Mouse (Mus musculus): ENCODE results near the gene Glcci1. TPM values are rescaled to one million over a fixed set of nuclear protein-coding genes. Genes with fewer than 3 reads are reported as not detected.

Glcci1 gene
- polyA plus RNA-seq, 1 experiment from 2014 or later, result 6.2 TPM

GRCm38 (mm10) chr6:8630531-8630930, 121.1 kb downstream of the Glcci1 start:
- Histone ChIP-seq H3K4me2 (ENCODE audit: low read depth, low read length) (no peak overlapping the region), H3K27ac (ENCODE audit: low read length) (no peak overlapping the region), H3K4me3 (ENCODE audit: low read length) (no peak overlapping the region), H3K9ac (ENCODE audit: low read length) (no peak overlapping the region), H3K27me3 (ENCODE audit: control insufficient read depth, insufficient read depth, low read depth, low read length) (no peaks in the 10 kb centered on the region), H3K9me3 (ENCODE audit: control insufficient read depth, low read length) (no peaks in the 10 kb centered on the region), H3K4me1 (replicated peaks; ENCODE audit: control insufficient read depth, insufficient read depth, low read length) (no peaks in the 10 kb centered on the region), H3K36me3 (ENCODE audit: control insufficient read depth, insufficient read depth, low read length) (no peaks in the 10 kb centered on the region)
- 64% methylated on average over 7 of the region's 7 CpGs for WGBS
- no peak for ATAC-seq (ENCODE audit: low read depth)

DNA sequence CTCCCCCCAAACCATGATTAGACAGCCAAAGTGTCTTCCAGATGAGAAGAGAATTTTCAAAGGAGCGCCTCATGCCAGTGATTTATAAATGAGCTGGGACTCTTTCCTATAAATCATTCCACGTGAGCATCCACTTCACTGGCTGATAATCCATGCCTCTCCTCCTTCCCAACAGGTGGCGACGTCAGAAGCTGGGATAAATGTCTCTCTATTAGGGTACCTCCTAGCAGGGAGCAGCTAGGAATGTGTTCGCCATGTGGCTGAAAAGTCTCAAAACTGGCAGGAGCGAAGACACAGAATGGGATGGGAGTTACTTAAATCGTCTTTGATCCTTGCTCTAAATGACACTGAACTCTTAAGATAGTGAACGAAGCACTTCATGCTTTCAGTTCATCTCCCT, 122.0 kb downstream of the Glcci1 start:
- Histone ChIP-seq H3K4me2 (ENCODE audit: low read depth, low read length) (no peak overlapping the region), H3K27me3 (ENCODE audit: control insufficient read depth, insufficient read depth, low read depth, low read length) (no peaks in the 10 kb centered on the region), H3K9me3 (ENCODE audit: control insufficient read depth, low read length) (no peaks in the 10 kb centered on the region), H3K4me3 (ENCODE audit: low read length) (no peak overlapping the region), H3K27ac (ENCODE audit: low read length) (no peak overlapping the region), H3K9ac (ENCODE audit: low read length) (no peak overlapping the region), H3K36me3 (ENCODE audit: control insufficient read depth, insufficient read depth, low read length) (no peaks in the 10 kb centered on the region), H3K4me1 (replicated peaks; ENCODE audit: control insufficient read depth, insufficient read depth, low read length) (no peaks in the 10 kb centered on the region)
- no peak for ATAC-seq (ENCODE audit: low read depth)
- WGBS, result 78% methylated on average over 8 of the region's 8 CpGs

- no peak for ATAC-seq (ENCODE audit: low read depth)
- Histone ChIP-seq H3K4me3 (ENCODE audit: low read length) (no peak overlapping the region), H3K9me3 (ENCODE audit: control insufficient read depth, low read length) (no peaks in the 10 kb centered on the region), H3K36me3 (ENCODE audit: control insufficient read depth, insufficient read depth, low read length) (no peaks in the 10 kb centered on the region), H3K27me3 (ENCODE audit: control insufficient read depth, insufficient read depth, low read depth, low read length) (no peaks in the 10 kb centered on the region), H3K27ac (ENCODE audit: low read length) (no peak overlapping the region), H3K4me2 (ENCODE audit: low read depth, low read length) (no peak overlapping the region), H3K9ac (ENCODE audit: low read length) (no peak overlapping the region), H3K4me1 (replicated peaks; ENCODE audit: control insufficient read depth, insufficient read depth, low read length) (no peaks in the 10 kb centered on the region)
- 40% methylated on average over 5 of the region's 5 CpGs for WGBS
Measured at GRCm38 (mm10) chr6:8631986-8632632, 122.7 kb downstream of the Glcci1 start.

DNA sequence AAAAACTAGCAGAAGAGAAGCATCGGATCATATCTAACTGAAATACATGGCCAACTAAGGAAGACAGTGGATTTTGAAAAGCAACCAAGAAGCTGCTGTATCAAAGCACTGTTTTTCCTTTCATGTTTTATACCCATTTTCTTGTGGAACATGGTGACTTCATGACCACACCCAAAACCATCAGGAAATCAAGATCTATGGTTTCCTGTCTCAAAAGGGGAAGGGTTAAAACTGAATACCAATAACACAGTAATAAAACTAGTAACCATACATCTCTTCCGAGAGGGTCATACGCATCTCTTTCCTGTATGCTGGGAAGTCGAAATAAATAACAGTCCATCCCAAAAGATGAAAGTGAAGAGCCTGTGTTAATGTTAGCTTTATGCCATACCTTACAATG, 123.3 kb downstream of the Glcci1 start:
- Histone ChIP-seq H3K9me3 (ENCODE audit: control insufficient read depth, low read length) (no peaks in the 10 kb centered on the region), H3K4me3 (ENCODE audit: low read length) (no peak overlapping the region), H3K27ac (ENCODE audit: low read length) (no peak overlapping the region), H3K4me1 (replicated peaks; ENCODE audit: control insufficient read depth, insufficient read depth, low read length) (no peaks in the 10 kb centered on the region), H3K9ac (ENCODE audit: low read length) (no peak overlapping the region), H3K27me3 (ENCODE audit: control insufficient read depth, insufficient read depth, low read depth, low read length) (no peaks in the 10 kb centered on the region), H3K36me3 (ENCODE audit: control insufficient read depth, insufficient read depth, low read length) (no peaks in the 10 kb centered on the region), H3K4me2 (ENCODE audit: low read depth, low read length) (no peak overlapping the region)
- no peak for ATAC-seq (ENCODE audit: low read depth)
- WGBS, result 87% methylated on average over 4 of the region's 4 CpGs

GRCm38 (mm10) chr6:8638122-8638521, 128.7 kb downstream of the Glcci1 start:
- no peaks in the 10 kb centered on the region for H3K27me3 ChIP-seq (ENCODE audit: control insufficient read depth, insufficient read depth, low read depth, low read length)
- no peak overlapping the region for H3K4me2 ChIP-seq (ENCODE audit: low read depth, low read length)
- H3K27ac ChIP-seq (ENCODE audit: low read length), result no peak overlapping the region
- no peaks in the 10 kb centered on the region for H3K36me3 ChIP-seq (ENCODE audit: control insufficient read depth, insufficient read depth, low read length)
- H3K4me1 ChIP-seq (replicated peaks; ENCODE audit: control insufficient read depth, insufficient read depth, low read length), result no peaks in the 10 kb centered on the region
- H3K4me3 ChIP-seq (ENCODE audit: low read length), result no peak overlapping the region
- H3K9me3 ChIP-seq (ENCODE audit: control insufficient read depth, low read length), result no peaks in the 10 kb centered on the region
- 84% methylated on average over 4 of the region's 4 CpGs for WGBS
- ATAC-seq (ENCODE audit: low read depth), result no peak
- no peak overlapping the region for H3K9ac ChIP-seq (ENCODE audit: low read length)

DNA sequence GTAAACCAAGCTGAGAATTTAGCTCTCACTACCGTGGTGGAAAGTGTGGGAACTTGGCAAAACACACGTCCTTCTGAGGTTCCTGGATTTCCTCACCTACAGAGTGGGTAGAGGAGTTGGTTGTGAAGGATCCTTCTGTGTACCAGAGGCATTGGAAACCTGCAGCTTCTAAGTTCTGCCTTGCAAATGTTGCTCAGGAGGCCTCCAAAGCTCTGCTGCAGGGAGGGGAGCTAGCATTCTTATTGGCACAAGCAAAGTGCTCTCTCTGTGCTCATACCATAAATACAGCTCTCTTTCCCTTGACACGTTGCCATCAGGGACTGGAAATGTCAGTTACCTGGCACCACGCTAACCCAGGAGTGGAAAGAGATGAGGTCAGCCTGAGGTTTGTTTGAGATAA, 129.5 kb downstream of the Glcci1 start:
- Histone ChIP-seq H3K4me1 (replicated peaks; ENCODE audit: control insufficient read depth, insufficient read depth, low read length) (no peaks in the 10 kb centered on the region), H3K9me3 (ENCODE audit: control insufficient read depth, low read length) (no peaks in the 10 kb centered on the region), H3K4me3 (ENCODE audit: low read length) (no peak overlapping the region), H3K9ac (ENCODE audit: low read length) (no peak overlapping the region), H3K27me3 (ENCODE audit: control insufficient read depth, insufficient read depth, low read depth, low read length) (no peaks in the 10 kb centered on the region), H3K27ac (ENCODE audit: low read length) (no peak overlapping the region), H3K4me2 (ENCODE audit: low read depth, low read length) (no peak overlapping the region), H3K36me3 (ENCODE audit: control insufficient read depth, insufficient read depth, low read length) (no peaks in the 10 kb centered on the region)
- WGBS, result 69% methylated on average over 4 of the region's 4 CpGs
- no peak for ATAC-seq (ENCODE audit: low read depth)

- no peak overlapping the region for H3K4me3 ChIP-seq (ENCODE audit: low read length)
- H3K4me1 ChIP-seq (replicated peaks; ENCODE audit: control insufficient read depth, insufficient read depth, low read length), result no peaks in the 10 kb centered on the region
- H3K27ac ChIP-seq (ENCODE audit: low read length), result no peak overlapping the region
- H3K27me3 ChIP-seq (ENCODE audit: control insufficient read depth, insufficient read depth, low read depth, low read length), result no peaks in the 10 kb centered on the region
- no peak overlapping the region for H3K4me2 ChIP-seq (ENCODE audit: low read depth, low read length)
- no peak for ATAC-seq (ENCODE audit: low read depth)
- WGBS, result 73% methylated on average over 2 of the region's 2 CpGs
- no peaks in the 10 kb centered on the region for H3K9me3 ChIP-seq (ENCODE audit: control insufficient read depth, low read length)
- no peaks in the 10 kb centered on the region for H3K36me3 ChIP-seq (ENCODE audit: control insufficient read depth, insufficient read depth, low read length)
- no peak overlapping the region for H3K9ac ChIP-seq (ENCODE audit: low read length)
Measured at GRCm38 (mm10) chr6:8639526-8639925, 130.1 kb downstream of the Glcci1 start.

- no peaks in the 10 kb centered on the region for H3K36me3 ChIP-seq (ENCODE audit: control insufficient read depth, insufficient read depth, low read length)
- no peaks in the 10 kb centered on the region for H3K4me1 ChIP-seq (replicated peaks; ENCODE audit: control insufficient read depth, insufficient read depth, low read length)
- H3K4me3 ChIP-seq (ENCODE audit: low read length), result no peak overlapping the region
- no peak overlapping the region for H3K27ac ChIP-seq (ENCODE audit: low read length)
- ATAC-seq (ENCODE audit: low read depth), result no peak
- H3K27me3 ChIP-seq (ENCODE audit: control insufficient read depth, insufficient read depth, low read depth, low read length), result no peaks in the 10 kb centered on the region
- no peak overlapping the region for H3K4me2 ChIP-seq (ENCODE audit: low read depth, low read length)
- no peaks in the 10 kb centered on the region for H3K9me3 ChIP-seq (ENCODE audit: control insufficient read depth, low read length)
- no peak overlapping the region for H3K9ac ChIP-seq (ENCODE audit: low read length)
- WGBS, result 85% methylated on average over 5 of the region's 5 CpGs
Measured at GRCm38 (mm10) chr6:8640863-8641262, 131.5 kb downstream of the Glcci1 start.

DNA sequence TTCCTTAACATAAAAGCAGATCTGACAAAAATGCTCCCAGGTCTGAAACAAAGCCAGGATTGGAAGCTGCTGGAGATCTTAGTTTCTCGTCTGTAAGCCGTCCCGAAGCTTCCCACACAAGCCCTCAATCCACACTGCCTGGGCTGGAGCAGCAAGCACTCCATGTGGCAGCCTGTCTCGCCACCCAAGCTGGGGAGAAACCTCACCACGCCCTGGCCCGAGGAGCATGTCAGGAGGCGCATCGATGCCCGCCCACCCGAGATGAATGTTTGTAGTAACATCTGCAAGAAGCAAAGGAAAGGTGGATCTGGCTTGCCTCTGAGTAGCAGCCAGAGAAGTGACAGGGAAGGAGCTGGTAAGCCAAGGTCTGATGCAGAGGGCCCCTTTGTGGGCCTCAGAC, 135.3 kb downstream of the Glcci1 start:
- no peaks in the 10 kb centered on the region for H3K27me3 ChIP-seq (ENCODE audit: control insufficient read depth, insufficient read depth, low read depth, low read length)
- no peak overlapping the region for H3K4me3 ChIP-seq (ENCODE audit: low read length)
- no peaks in the 10 kb centered on the region for H3K4me1 ChIP-seq (replicated peaks; ENCODE audit: control insufficient read depth, insufficient read depth, low read length)
- no peak overlapping the region for H3K9ac ChIP-seq (ENCODE audit: low read length)
- H3K36me3 ChIP-seq (ENCODE audit: control insufficient read depth, insufficient read depth, low read length), result no peaks in the 10 kb centered on the region
- no peak for ATAC-seq (ENCODE audit: low read depth)
- no peak overlapping the region for H3K4me2 ChIP-seq (ENCODE audit: low read depth, low read length)
- WGBS, result 75% methylated on average over 10 of the region's 10 CpGs
- H3K27ac ChIP-seq (ENCODE audit: low read length), result no peak overlapping the region
- H3K9me3 ChIP-seq (ENCODE audit: control insufficient read depth, low read length), result no peaks in the 10 kb centered on the region

DNA sequence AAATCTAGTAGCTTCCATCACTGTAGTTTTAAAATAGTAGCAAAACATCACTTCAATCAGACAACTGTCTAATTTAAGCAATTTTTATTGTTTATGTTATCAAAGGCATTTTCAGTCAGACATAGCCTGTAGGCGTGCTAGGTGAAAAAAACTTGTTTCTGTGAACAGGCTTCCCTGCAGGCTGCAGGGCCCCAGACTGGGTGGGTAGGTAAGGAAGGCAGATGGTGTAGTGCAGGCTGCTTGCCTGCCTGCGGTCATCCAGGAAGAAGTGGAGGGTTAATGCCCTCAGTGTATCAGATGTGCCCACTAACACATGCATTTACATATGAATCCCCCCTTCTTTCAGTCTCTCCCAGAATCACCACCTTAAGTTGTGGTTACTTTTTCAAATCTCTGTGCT, 136.3 kb downstream of the Glcci1 start:
- Histone ChIP-seq H3K4me3 (ENCODE audit: low read length) (no peak overlapping the region), H3K9me3 (ENCODE audit: control insufficient read depth, low read length) (no peaks in the 10 kb centered on the region), H3K27me3 (ENCODE audit: control insufficient read depth, insufficient read depth, low read depth, low read length) (no peaks in the 10 kb centered on the region), H3K4me2 (ENCODE audit: low read depth, low read length) (no peak overlapping the region), H3K27ac (ENCODE audit: low read length) (no peak overlapping the region), H3K9ac (ENCODE audit: low read length) (no peak overlapping the region), H3K4me1 (replicated peaks; ENCODE audit: control insufficient read depth, insufficient read depth, low read length) (no peaks in the 10 kb centered on the region), H3K36me3 (ENCODE audit: control insufficient read depth, insufficient read depth, low read length) (no peaks in the 10 kb centered on the region)
- no peak for ATAC-seq (ENCODE audit: low read depth)
- WGBS, result 45% methylated on average over 2 of the region's 2 CpGs
